Mouse (Mus musculus) bone marrow macrophage, adult 2 months (primary cell): ENCODE results near the gene Gm20388. TPM values are rescaled to one million over a fixed set of nuclear protein-coding genes. Genes with fewer than 3 reads are reported as not detected.

Source experiments
- H3K27ac ChIP-seq: 2 replicates; pipeline ENCODE4 v1.5.1; 2012; ENCODE audit warnings: low read depth, low read length; ENCODE audit not compliant: insufficient read depth
- H3K4me1 ChIP-seq: 2 replicates; pipeline ENCODE4 v1.6.1; 2012; ENCODE audit warnings: low read length; ENCODE audit not compliant: control insufficient read depth, insufficient read depth
- H3K4me3 ChIP-seq: 2 replicates; pipeline ENCODE4 v1.5.1; 2012; ENCODE audit warnings: mild to moderate bottlenecking, low read length, moderate library complexity; ENCODE audit not compliant: insufficient read depth
- CTCF ChIP-seq: IDR thresholded peaks from 2 replicates; pipeline ENCODE4 v1.5.1; 2012; ENCODE audit warnings: low read depth, mild to moderate bottlenecking, low read length, moderate library complexity
- POLR2A ChIP-seq: IDR thresholded peaks from 2 replicates; pipeline ENCODE4 v1.6.1; 2012; ENCODE audit warnings: mild to moderate bottlenecking, low read depth, low read length, borderline replicate concordance
- polyA plus RNA-seq: library from polyadenylated mRNA; stranded (reverse); fragments of >200 nt; gene quantifications from 2 replicates; pipeline ENCODE4 v1.2.4, GENCODE M21; 2012; ENCODE audit not compliant: missing spikeins, insufficient read depth, insufficient read length

Gm20388 gene
- polyA plus RNA-seq, 1 experiment: 32.7 TPM

- H3K27ac ChIP-seq: no peak overlapping the region
- no peaks in the 10 kb centered on the region for H3K4me1 ChIP-seq
- TF ChIP-seq POLR2A: no peak
- TF ChIP-seq CTCF: no peak
These were observed 4122.8 kb downstream of the Gm20388 start for GRCm38 (mm10) chr8:124033400-124033799.

GRCm38 (mm10) chr8:124038121-124038520 is 4127.5 kb downstream of the Gm20388 start:
- no peak for TF ChIP-seq CTCF
- no peak for TF ChIP-seq POLR2A
- Histone ChIP-seq H3K4me1 (no peaks in the 10 kb centered on the region), H3K4me3 (no peak overlapping the region), H3K27ac (no peak overlapping the region)

More at GRCm38 (mm10) chr8:124033400-124033799, 4122.8 kb downstream of the Gm20388 start:
- no peak overlapping the region for H3K4me3 ChIP-seq

- no peak overlapping the region for H3K27ac ChIP-seq
- TF ChIP-seq POLR2A (no peak), CTCF (no peak)
These were observed 4128.7 kb downstream of the Gm20388 start for GRCm38 (mm10) chr8:124039351-124039750.

DNA sequence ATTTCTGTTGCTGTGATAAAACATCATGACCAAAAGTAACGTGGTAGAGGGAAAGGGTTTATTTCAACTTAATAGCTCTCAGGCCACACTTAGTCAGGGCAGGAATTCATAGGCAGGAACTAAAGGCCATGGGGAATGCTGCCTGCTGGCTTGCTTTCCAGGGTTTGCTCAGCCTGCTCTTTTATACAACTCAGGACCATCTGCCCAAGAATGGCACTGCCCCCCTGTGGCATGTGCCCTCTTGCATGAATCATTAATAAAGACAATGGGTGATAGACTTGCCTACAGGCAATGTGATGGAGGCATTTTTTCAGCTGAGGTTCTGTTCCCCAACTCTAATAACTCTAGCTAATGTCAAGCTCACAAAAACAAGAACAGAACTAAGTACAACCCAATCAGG is 4131.6 kb downstream of the Gm20388 start:
- TF ChIP-seq CTCF: no peak
- TF ChIP-seq POLR2A: no peak
- Histone ChIP-seq H3K4me3 (no peak overlapping the region), H3K27ac (no peak overlapping the region), H3K4me1 (no peaks in the 10 kb centered on the region)

More at GRCm38 (mm10) chr8:124039351-124039750, 4128.7 kb downstream of the Gm20388 start:
- Histone ChIP-seq H3K4me1 (no peaks in the 10 kb centered on the region), H3K4me3 (no peak overlapping the region)

- H3K4me1 ChIP-seq: no peaks in the 10 kb centered on the region
- no peak overlapping the region for H3K4me3 ChIP-seq
These were observed 4133.8 kb downstream of the Gm20388 start for GRCm38 (mm10) chr8:124044421-124044820.

GRCm38 (mm10) chr8:124044931-124045330 is 4134.3 kb downstream of the Gm20388 start:
- TF ChIP-seq CTCF: no peak
- no peak for TF ChIP-seq POLR2A
- no peak overlapping the region for H3K27ac ChIP-seq
- no peaks in the 10 kb centered on the region for H3K4me1 ChIP-seq
- H3K4me3 ChIP-seq: no peak overlapping the region

More at GRCm38 (mm10) chr8:124044421-124044820, 4133.8 kb downstream of the Gm20388 start:
- TF ChIP-seq POLR2A (no peak), CTCF (no peak)
- no peak overlapping the region for H3K27ac ChIP-seq

GRCm38 (mm10) chr8:124045856-124046255 is 4135.2 kb downstream of the Gm20388 start:
- Histone ChIP-seq H3K4me1 (no peaks in the 10 kb centered on the region), H3K4me3 (no peak overlapping the region), H3K27ac (no peak overlapping the region)
- TF ChIP-seq CTCF (no peak), POLR2A (no peak)

- no peaks in the 10 kb centered on the region for H3K4me1 ChIP-seq
- peak; percentile 61 for TF ChIP-seq CTCF
- TF ChIP-seq POLR2A: no peak
- H3K4me3 ChIP-seq: no peak overlapping the region
- no peak overlapping the region for H3K27ac ChIP-seq
These were observed 4141.5 kb downstream of the Gm20388 start for GRCm38 (mm10) chr8:124052110-124052509.

- no peaks in the 10 kb centered on the region for H3K4me1 ChIP-seq
- H3K27ac ChIP-seq: no peak overlapping the region
- no peak for TF ChIP-seq CTCF
- no peak for TF ChIP-seq POLR2A
- no peak overlapping the region for H3K4me3 ChIP-seq
These were observed 4141.9 kb downstream of the Gm20388 start for GRCm38 (mm10) chr8:124052568-124052967.

DNA sequence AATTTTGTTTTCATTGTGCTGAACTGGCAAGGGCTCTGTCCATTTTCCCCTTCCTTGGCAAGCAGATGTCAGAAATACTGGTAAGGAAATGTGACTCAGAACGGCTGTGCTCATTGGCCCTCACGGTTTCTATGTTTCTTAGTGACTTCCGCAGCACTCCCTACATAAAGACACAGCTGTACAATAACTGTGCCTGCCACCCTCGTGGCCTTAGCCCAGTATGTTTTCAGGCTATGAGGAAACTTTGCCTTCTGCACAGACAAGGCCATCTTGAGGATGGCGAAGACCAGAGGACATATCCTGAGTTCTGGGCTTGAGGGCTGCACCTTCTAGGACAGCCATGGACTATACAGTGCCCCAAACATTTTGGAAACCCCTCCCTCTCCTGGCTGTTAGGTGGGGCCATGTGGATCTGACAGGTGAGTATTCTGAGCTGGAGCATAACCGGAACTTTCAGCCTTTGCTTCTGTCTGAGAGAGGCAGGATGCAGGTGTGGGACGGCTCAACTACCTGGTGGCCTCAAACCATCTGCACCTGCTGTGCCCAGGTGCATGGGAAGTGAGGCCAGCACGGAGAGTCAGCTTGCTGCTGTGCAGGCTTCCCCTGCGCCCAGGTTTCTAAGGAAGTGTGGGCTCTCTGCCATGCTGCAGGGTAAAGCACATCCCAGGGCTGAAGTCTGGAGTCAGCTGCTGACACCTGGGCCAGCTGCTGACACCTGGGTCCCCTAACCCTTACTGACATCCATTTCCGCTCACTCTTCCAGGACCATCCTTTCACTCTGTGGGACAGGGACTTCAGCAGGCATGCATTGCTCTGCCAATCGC is 4146.4 kb downstream of the Gm20388 start:
- no peaks in the 10 kb centered on the region for H3K4me1 ChIP-seq
- TF ChIP-seq CTCF (no peak), POLR2A (no peak)
- no peak overlapping the region for H3K27ac ChIP-seq

More for the DNA sequence above, 4146.4 kb downstream of the Gm20388 start:
- no peak overlapping the region for H3K4me3 ChIP-seq
